Mouse (Mus musculus): ENCODE results near the gene Gm21970.

The Gm21970 gene

GRCm38 (mm10) chr16:91391421-91391820 is at the start of gene Gm21970:
Gm21970 (plus strand) TSS chr16:91391721.
- no peak for DNase-seq (ENCODE audit: low spot score)

- DNase-seq (ENCODE audit: low spot score) = no peak
Observed at GRCm38 (mm10) chr16:91346491-91346890, 45.0 kb upstream of the Gm21970 start.

GRCm38 (mm10) chr16:91347491-91348263 is 43.8 kb upstream of the Gm21970 start:
- DNase-seq (ENCODE audit: low spot score) = no peak

GRCm38 (mm10) chr16:91348264-91348565 is 43.3 kb upstream of the Gm21970 start:
- DNase-seq (ENCODE audit: low spot score) = no peak

GRCm38 (mm10) chr16:91348588-91349330 is 42.8 kb upstream of the Gm21970 start:
- DNase-seq (ENCODE audit: low spot score) = no peak

GRCm38 (mm10) chr16:91352084-91352562 is 39.4 kb upstream of the Gm21970 start:
- DNase-seq (ENCODE audit: low spot score) = peak; percentile 74

- DNase-seq (ENCODE audit: low spot score) = no peak
Observed at GRCm38 (mm10) chr16:91352749-91353148, 38.8 kb upstream of the Gm21970 start.

GRCm38 (mm10) chr16:91353177-91353576 is 38.3 kb upstream of the Gm21970 start:
- DNase-seq (ENCODE audit: low spot score) = no peak

GRCm38 (mm10) chr16:91353638-91354037 is 37.9 kb upstream of the Gm21970 start:
- no peak for DNase-seq (ENCODE audit: low spot score)

- no peak for DNase-seq (ENCODE audit: low spot score)
Observed at GRCm38 (mm10) chr16:91354599-91354998, 36.9 kb upstream of the Gm21970 start.

GRCm38 (mm10) chr16:91355160-91355559 is 36.4 kb upstream of the Gm21970 start:
- DNase-seq (ENCODE audit: low spot score) = no peak

- DNase-seq (ENCODE audit: low spot score) = no peak
Observed at GRCm38 (mm10) chr16:91356760-91357525, 34.6 kb upstream of the Gm21970 start.

- DNase-seq (ENCODE audit: low spot score) = no peak
Observed at GRCm38 (mm10) chr16:91357526-91357900, 34.0 kb upstream of the Gm21970 start.

- peak; percentile 51 for DNase-seq (ENCODE audit: low spot score)
Observed at GRCm38 (mm10) chr16:91358555-91358954, 33.0 kb upstream of the Gm21970 start.

GRCm38 (mm10) chr16:91359531-91359930 is 32.0 kb upstream of the Gm21970 start:
- DNase-seq (ENCODE audit: low spot score) = no peak

GRCm38 (mm10) chr16:91360162-91360561 is 31.4 kb upstream of the Gm21970 start:
- no peak for DNase-seq (ENCODE audit: low spot score)

GRCm38 (mm10) chr16:91362006-91362405 is 29.5 kb upstream of the Gm21970 start:
- no peak for DNase-seq (ENCODE audit: low spot score)

GRCm38 (mm10) chr16:91362616-91363272 is 28.8 kb upstream of the Gm21970 start:
- DNase-seq (ENCODE audit: low spot score) = peak; percentile 68

GRCm38 (mm10) chr16:91363483-91363882 is 28.0 kb upstream of the Gm21970 start:
- no peak for DNase-seq (ENCODE audit: low spot score)

GRCm38 (mm10) chr16:91366567-91366966 is 25.0 kb upstream of the Gm21970 start:
- no peak for DNase-seq (ENCODE audit: low spot score)

GRCm38 (mm10) chr16:91367066-91367465 is 24.5 kb upstream of the Gm21970 start:
- DNase-seq (ENCODE audit: low spot score) = no peak
